Mouse (Mus musculus) yolk sac, embryonic 10.5 days (tissue): ENCODE results near the gene Calhm2.

Experiments used
- DNase-seq: peaks from one replicate; pipeline ENCODE4 v3.0.0-alpha.2; 2017; ENCODE audit warnings: low spot score

Gene Calhm2

GRCm38 (mm10) chr19:47067924-47068611 is 70.0 kb downstream of the Calhm2 start:
- DNase-seq, result peak; percentile 90

GRCm38 (mm10) chr19:47067096-47067882 is 70.8 kb downstream of the Calhm2 start, which contains the start of gene Taf5:
Taf5 (plus strand) TSS chr19:47067746.
- peak; percentile 98 for DNase-seq

GRCm38 (mm10) chr19:47065860-47066259 is 72.2 kb downstream of the Calhm2 start:
- DNase-seq, result no peak

DNA sequence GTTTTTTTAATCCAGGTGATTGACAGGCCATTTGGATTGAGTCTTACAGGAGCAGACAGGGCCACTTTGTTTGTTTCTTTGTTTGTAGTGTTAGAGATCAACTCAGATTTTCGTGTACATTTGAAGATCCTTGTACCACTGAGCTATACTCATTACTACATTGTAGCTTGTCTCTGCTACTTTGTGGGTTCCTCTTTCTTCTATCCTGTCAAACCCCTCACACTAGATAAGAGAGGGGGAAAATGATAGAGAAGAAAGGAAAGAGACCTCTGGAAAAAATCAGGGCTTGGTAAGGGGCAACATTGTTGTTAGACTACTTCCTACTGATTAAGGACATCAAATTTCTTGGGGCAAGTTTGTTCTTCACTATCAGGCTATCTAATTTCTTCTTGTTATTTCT is 80.4 kb downstream of the Calhm2 start:
- no peak for DNase-seq
